Mouse (Mus musculus) liver, embryonic 11.5 days (tissue): ENCODE data around the gene Ccnyl1. TPM values are rescaled to one million over a fixed set of nuclear protein-coding genes. Genes with fewer than 3 reads are reported as not detected.

ENCODE experiments used
- ATAC-seq: fragments of 200-750 bp; cut with Nextera tagmentation; replicated peaks from 2 replicates; pipeline ENCODE4 v1.8.0; 2017; ENCODE audit warnings: moderate number of reproducible peaks, mild to moderate bottlenecking, moderate TSS enrichment, moderate library complexity; ENCODE audit not compliant: low FRiP score
- DNase-seq: peaks from one replicate; pipeline ENCODE4 v3.0.0-alpha.2; 2017; ENCODE audit warnings: low spot score
- H3K27ac ChIP-seq: fragments of 300-500 bp; sonication (generic); 2 replicates; pipeline ENCODE4 v1.5.1; 2014; ENCODE audit warnings: mild to moderate bottlenecking, low read depth, low read length, control low read depth
- H3K27me3 ChIP-seq: fragments of 300-500 bp; sonication (generic); replicated peaks from 2 replicates; pipeline ENCODE4 v1.6.1; 2014; ENCODE audit warnings: low read length, mixed read lengths; ENCODE audit not compliant: control insufficient read depth, insufficient read depth
- H3K36me3 ChIP-seq: fragments of 300-500 bp; sonication (generic); 2 replicates; pipeline ENCODE4 v1.6.1; 2014; ENCODE audit warnings: mild to moderate bottlenecking, low read length, moderate library complexity, mixed read lengths; ENCODE audit not compliant: control insufficient read depth, insufficient read depth
- H3K4me1 ChIP-seq: fragments of 300-500 bp; sonication (generic); replicated peaks from 2 replicates; pipeline ENCODE4 v1.6.1; 2014; ENCODE audit warnings: low read length, mixed read lengths; ENCODE audit not compliant: control insufficient read depth, insufficient read depth
- H3K4me2 ChIP-seq: fragments of 300-500 bp; sonication (generic); 2 replicates; pipeline ENCODE4 v1.6.1; 2014; ENCODE audit warnings: mild to moderate bottlenecking, control low read depth, moderate library complexity
- H3K4me3 ChIP-seq: fragments of 300-500 bp; sonication (generic); 2 replicates; pipeline ENCODE4 v1.5.1; 2014; ENCODE audit warnings: low read depth, low read length, control low read depth
- H3K9ac ChIP-seq: fragments of 300-500 bp; sonication (generic); 2 replicates; pipeline ENCODE4 v1.6.1; 2014; ENCODE audit warnings: low read depth, low read length, control low read depth
- H3K9me3 ChIP-seq: fragments of 300-500 bp; sonication (generic); 2 replicates; pipeline ENCODE4 v1.6.1; 2016; ENCODE audit warnings: low read length, inconsistent platforms, mixed read lengths; ENCODE audit not compliant: control insufficient read depth
- WGBS: fragments of 180-500 bp; shearing (Covaris S2); extraction: QIAGEN DNeasy Blood & Tissue Kit; methylation state at CpG from one replicate; pipeline ENCODE4 v1.1.7; 2014; 5-methylcytosine and 5-hydroxymethylcytosine counted together
- polyA plus RNA-seq: library from polyadenylated mRNA; unstranded; fragments of >200 nt; fragmentation: Nextera tagmentation; extraction: Ambion mirVana; gene quantifications from 2 replicates; pipeline ENCODE4 v1.2.1, GENCODE M21; 2014

The Ccnyl1 gene
- polyA plus RNA-seq, 1 experiment from 2014 or later, result 4.7 TPM

GRCm38 (mm10) chr1:64658876-64659275 is 31.4 kb upstream of the Ccnyl1 start:
- WGBS, result 60% methylated on average over 7 of the region's 7 CpGs
- DNase-seq, result no peak

GRCm38 (mm10) chr1:64667111-64667633 is 23.1 kb upstream of the Ccnyl1 start:
- H3K4me2 ChIP-seq, result no peak overlapping the region
- H3K9ac ChIP-seq, result no peak overlapping the region
- H3K9me3 ChIP-seq, result no peaks in the 10 kb centered on the region
- DNase-seq (no peak), ATAC-seq (no peak)
- no peaks in the 10 kb centered on the region for H3K27me3 ChIP-seq
- H3K4me1 ChIP-seq, result no peaks in the 10 kb centered on the region
- no peaks in the 10 kb centered on the region for H3K36me3 ChIP-seq
- H3K4me3 ChIP-seq, result no peak overlapping the region
- WGBS, result 74% methylated on average over 2 of the region's 2 CpGs
- no peak overlapping the region for H3K27ac ChIP-seq

More at GRCm38 (mm10) chr1:64658876-64659275, 31.4 kb upstream of the Ccnyl1 start:
- Histone ChIP-seq H3K27me3 (no peaks in the 10 kb centered on the region), H3K4me3 (no peak overlapping the region), H3K36me3 (no peaks in the 10 kb centered on the region), H3K9me3 (no peaks in the 10 kb centered on the region), H3K27ac (no peak overlapping the region), H3K9ac (no peak overlapping the region), H3K4me2 (no peak overlapping the region), H3K4me1 (no peaks in the 10 kb centered on the region)
- ATAC-seq, result no peak

- 76% methylated on average over 2 of the region's 2 CpGs for WGBS
- no peak overlapping the region for H3K9ac ChIP-seq
Measured at GRCm38 (mm10) chr1:64669451-64669850, 20.8 kb upstream of the Ccnyl1 start.

GRCm38 (mm10) chr1:64673931-64674330 is 16.3 kb upstream of the Ccnyl1 start:
- ATAC-seq (no peak), DNase-seq (no peak)
- H3K36me3 ChIP-seq, result no peaks in the 10 kb centered on the region
- H3K4me3 ChIP-seq, result no peak overlapping the region
- no peaks in the 10 kb centered on the region for H3K4me1 ChIP-seq
- no peak overlapping the region for H3K4me2 ChIP-seq
- no peak overlapping the region for H3K27ac ChIP-seq
- H3K9ac ChIP-seq, result no peak overlapping the region
- H3K9me3 ChIP-seq, result no peaks in the 10 kb centered on the region
- no peaks in the 10 kb centered on the region for H3K27me3 ChIP-seq
- WGBS, result 90% methylated on average over 5 of the region's 5 CpGs

More at GRCm38 (mm10) chr1:64669451-64669850, 20.8 kb upstream of the Ccnyl1 start:
- H3K27ac ChIP-seq, result no peak overlapping the region
- no peaks in the 10 kb centered on the region for H3K36me3 ChIP-seq
- ATAC-seq (no peak), DNase-seq (no peak)
- no peak overlapping the region for H3K4me2 ChIP-seq
- no peaks in the 10 kb centered on the region for H3K4me1 ChIP-seq
- H3K4me3 ChIP-seq, result no peak overlapping the region
- H3K27me3 ChIP-seq, result no peaks in the 10 kb centered on the region
- H3K9me3 ChIP-seq, result no peaks in the 10 kb centered on the region

GRCm38 (mm10) chr1:64676060-64676839 is 14.0 kb upstream of the Ccnyl1 start:
- Histone ChIP-seq H3K9ac (no peak overlapping the region), H3K27me3 (no peaks in the 10 kb centered on the region), H3K4me1 (peaks cover 4% of the 10 kb centered on the region; the same call in 1 of the 2 replicates), H3K9me3 (no peaks in the 10 kb centered on the region), H3K27ac (no peak overlapping the region), H3K4me3 (no peak overlapping the region), H3K4me2 (no peak overlapping the region), H3K36me3 (no peaks in the 10 kb centered on the region)
- WGBS, result 70% methylated on average over 6 of the region's 6 CpGs
- ATAC-seq (no peak), DNase-seq (no peak)

- DNase-seq (no peak), ATAC-seq (peak; percentile 73)
- peaks cover 19% of the 10 kb centered on the region for H3K4me1 ChIP-seq
- no peaks in the 10 kb centered on the region for H3K27me3 ChIP-seq
- 43% methylated on average over 3 of the region's 3 CpGs for WGBS
- no peaks in the 10 kb centered on the region for H3K9me3 ChIP-seq
- no peak overlapping the region for H3K4me3 ChIP-seq
- peak overlapping the region; percentile 1; the same call in 1 of the 2 replicates for H3K27ac ChIP-seq
- no peaks in the 10 kb centered on the region for H3K36me3 ChIP-seq
- no peak overlapping the region for H3K9ac ChIP-seq
- peak overlapping the region; percentile 26; the same call in 1 of the 2 replicates for H3K4me2 ChIP-seq
Measured at GRCm38 (mm10) chr1:64681499-64681898, 8.8 kb upstream of the Ccnyl1 start.

- Histone ChIP-seq H3K27me3 (no peaks in the 10 kb centered on the region), H3K27ac (no peak overlapping the region), H3K9ac (no peak overlapping the region), H3K4me2 (no peak overlapping the region), H3K4me1 (peaks cover 19% of the 10 kb centered on the region), H3K36me3 (no peaks in the 10 kb centered on the region), H3K9me3 (no peaks in the 10 kb centered on the region), H3K4me3 (no peak overlapping the region)
- 87% methylated on average over 3 of the region's 3 CpGs for WGBS
- no peak for ATAC-seq
- DNase-seq, result no peak
Measured at GRCm38 (mm10) chr1:64683039-64683438, 7.2 kb upstream of the Ccnyl1 start.

GRCm38 (mm10) chr1:64684440-64684839 is 5.8 kb upstream of the Ccnyl1 start:
- peaks cover 19% of the 10 kb centered on the region for H3K4me1 ChIP-seq
- H3K27me3 ChIP-seq, result no peaks in the 10 kb centered on the region
- WGBS, result 65% methylated on average over 2 of the region's 2 CpGs
- H3K36me3 ChIP-seq, result no peaks in the 10 kb centered on the region
- H3K9me3 ChIP-seq, result no peaks in the 10 kb centered on the region
- ATAC-seq (peak; percentile 82), DNase-seq (no peak)
- H3K4me3 ChIP-seq, result no peak overlapping the region
- H3K9ac ChIP-seq, result no peak overlapping the region
- no peak overlapping the region for H3K4me2 ChIP-seq
- no peak overlapping the region for H3K27ac ChIP-seq

GRCm38 (mm10) chr1:64688046-64688445 is 2.2 kb upstream of the Ccnyl1 start:
- Histone ChIP-seq H3K27me3 (no peaks in the 10 kb centered on the region), H3K4me2 (no peak overlapping the region), H3K4me1 (peaks cover 9% of the 10 kb centered on the region), H3K27ac (no peak overlapping the region), H3K9me3 (no peaks in the 10 kb centered on the region), H3K36me3 (no peaks in the 10 kb centered on the region), H3K9ac (no peak overlapping the region), H3K4me3 (no peak overlapping the region)
- DNase-seq (no peak), ATAC-seq (no peak)
- WGBS, result 84% methylated on average over 4 of the region's 4 CpGs
